Mouse (Mus musculus): ENCODE results near the gene Tvp23a.

Gene Tvp23a

GRCm38 (mm10) chr16:10452445-10452896 is 5.3 kb upstream of the Tvp23a start:
- DNase-seq = peak; percentile 42 to 56

GRCm38 (mm10) chr16:10451906-10452305 is 4.7 kb upstream of the Tvp23a start:
- no peak for DNase-seq

- no peak for DNase-seq
Measured at GRCm38 (mm10) chr16:10448931-10449330, 1.8 kb upstream of the Tvp23a start.

- no peak for DNase-seq
Measured at GRCm38 (mm10) chr16:10447781-10448180, 619 bp upstream of the Tvp23a start.

GRCm38 (mm10) chr16:10446573-10447263 is 444 bp downstream of the Tvp23a start:
- DNase-seq = no peak

- DNase-seq = no peak
Measured at GRCm38 (mm10) chr16:10443723-10444122, 3.4 kb downstream of the Tvp23a start.

GRCm38 (mm10) chr16:10441761-10442160 is 5.4 kb downstream of the Tvp23a start:
- no peak for DNase-seq

GRCm38 (mm10) chr16:10441328-10441727 is 5.8 kb downstream of the Tvp23a start:
- no peak for DNase-seq

GRCm38 (mm10) chr16:10438055-10438454 is 9.1 kb downstream of the Tvp23a start:
- DNase-seq = no peak

GRCm38 (mm10) chr16:10436166-10436565 is 11.0 kb downstream of the Tvp23a start:
- DNase-seq = no peak

GRCm38 (mm10) chr16:10433344-10433743 is 13.8 kb downstream of the Tvp23a start:
- DNase-seq = no peak

- no peak for DNase-seq
Measured at GRCm38 (mm10) chr16:10432387-10432786, 14.8 kb downstream of the Tvp23a start.

GRCm38 (mm10) chr16:10431911-10432310 is 15.3 kb downstream of the Tvp23a start:
- DNase-seq = no peak

GRCm38 (mm10) chr16:10420447-10421054 is 26.6 kb downstream of the Tvp23a start:
- no peak for DNase-seq

GRCm38 (mm10) chr16:10417723-10418259 is 29.4 kb downstream of the Tvp23a start:
- DNase-seq = no peak

GRCm38 (mm10) chr16:10416866-10417265 is 30.3 kb downstream of the Tvp23a start:
- no peak for DNase-seq

GRCm38 (mm10) chr16:10415976-10416375 is 31.2 kb downstream of the Tvp23a start:
- peak; percentile 72 to 80 for DNase-seq

GRCm38 (mm10) chr16:10411764-10412746 is 35.1 kb downstream of the Tvp23a start, which contains the start of gene Nubp1:
Gene Nubp1 (plus strand): TSS chr16:10411948.
- DNase-seq = peak; percentile 87 to 90

GRCm38 (mm10) chr16:10399160-10399559 is 48.0 kb downstream of the Tvp23a start:
- DNase-seq = peak; percentile 62 to 87

GRCm38 (mm10) chr16:10398755-10399154 is 48.4 kb downstream of the Tvp23a start:
- DNase-seq = no peak

- peak in 1 of 2 experiments; percentile 57 for DNase-seq
Measured at GRCm38 (mm10) chr16:10394699-10395540, 52.2 kb downstream of the Tvp23a start, which contains the start of gene Tekt5. Gene Tekt5 (minus strand): TSS chr16:10395490.

- no peak for DNase-seq
Measured at GRCm38 (mm10) chr16:10392587-10392986, 54.6 kb downstream of the Tvp23a start.

All from spleen, adult 18-20 months (tissue).